Mouse (Mus musculus) G1E (cell line): ENCODE measurements around the gene Csf1.

ENCODE experiments used
- CTCF ChIP-seq: IDR thresholded peaks from 2 replicates; pipeline ENCODE4 v1.5.1; 2012; ENCODE audit warnings: low read depth, low read length, inconsistent platforms, mixed read lengths
- POLR2AphosphoS5 ChIP-seq: IDR thresholded peaks from 2 replicates; pipeline ENCODE4 v1.6.1; 2012; ENCODE audit warnings: low read depth, low read length, inconsistent platforms; ENCODE audit not compliant: insufficient replicate concordance

DNA sequence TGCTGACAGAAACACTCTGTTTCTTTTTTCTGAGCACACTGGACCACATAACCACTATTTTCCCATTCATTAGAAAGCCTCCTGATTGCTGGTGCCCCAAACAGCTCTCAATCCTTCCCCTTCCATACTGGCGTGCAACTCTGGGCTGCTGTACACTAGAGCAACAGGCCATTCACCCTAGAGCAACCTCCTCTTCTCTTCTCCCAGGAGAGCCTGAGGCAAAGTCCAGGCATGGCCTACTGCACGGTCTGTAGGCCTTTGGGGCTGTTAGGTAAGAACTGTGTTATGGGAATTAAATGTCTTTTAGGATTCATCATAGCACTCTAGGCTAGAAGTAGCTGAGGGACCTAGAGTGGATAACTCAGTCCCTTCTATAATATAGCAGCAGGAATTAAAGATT is 5.7 kb upstream of the Csf1 start:
- TF ChIP-seq CTCF = no peak
- TF ChIP-seq POLR2AphosphoS5 = no peak
